Mouse (Mus musculus) neural tube, embryonic 13.5 days (tissue): ENCODE results near the gene Krt18. TPM values are rescaled to one million over a fixed set of nuclear protein-coding genes. Genes with fewer than 3 reads are reported as not detected.

ENCODE experiments used
- ATAC-seq: fragments of 200-750 bp; cut with Nextera tagmentation; 2 replicates; pipeline ENCODE4 v1.8.0; 2017; ENCODE audit warnings: low read depth, mild to moderate bottlenecking, moderate TSS enrichment, moderate library complexity
- H3K27ac ChIP-seq: fragments of 300-500 bp; sonication (generic); replicated peaks from 2 replicates; pipeline ENCODE4 v1.5.1; 2015; ENCODE audit warnings: moderate library complexity, mild to moderate bottlenecking, inconsistent platforms
- H3K27me3 ChIP-seq: fragments of 300-500 bp; sonication (generic); 2 replicates; pipeline ENCODE4 v1.6.1; 2015; ENCODE audit warnings: mild to moderate bottlenecking, inconsistent platforms
- H3K36me3 ChIP-seq: fragments of 300-500 bp; sonication (generic); 2 replicates; pipeline ENCODE4 v1.6.1; 2015; ENCODE audit warnings: mild to moderate bottlenecking, inconsistent platforms
- H3K4me1 ChIP-seq: fragments of 300-500 bp; sonication (generic); replicated peaks from 2 replicates; pipeline ENCODE4 v1.6.1; 2015; ENCODE audit warnings: inconsistent platforms
- H3K4me2 ChIP-seq: fragments of 300-500 bp; sonication (generic); 2 replicates; pipeline ENCODE4 v1.6.1; 2015; ENCODE audit warnings: inconsistent platforms, mild to moderate bottlenecking, moderate library complexity
- H3K4me3 ChIP-seq: fragments of 300-500 bp; sonication (generic); 2 replicates; pipeline ENCODE4 v1.5.1; 2015; ENCODE audit warnings: mild to moderate bottlenecking, inconsistent platforms
- H3K9ac ChIP-seq: fragments of 300-500 bp; sonication (generic); 2 replicates; pipeline ENCODE4 v1.6.1; 2015; ENCODE audit warnings: moderate library complexity, mild to moderate bottlenecking, inconsistent platforms
- H3K9me3 ChIP-seq: fragments of 300-500 bp; sonication (generic); 2 replicates; pipeline ENCODE4 v1.6.1; 2016; ENCODE audit warnings: inconsistent platforms
- WGBS: fragments of 180-500 bp; shearing (Covaris S2); methylation state at CpG from one replicate; pipeline ENCODE4 v1.1.7; 2015; 5-methylcytosine and 5-hydroxymethylcytosine counted together
- polyA plus RNA-seq: library from polyadenylated mRNA; unstranded; fragments of >200 nt; fragmentation: Nextera tagmentation; extraction: Ambion mirVana; gene quantifications from 2 replicates; pipeline ENCODE4 v1.2.1, GENCODE M21; 2015

Gene Krt18
- polyA plus RNA-seq, 1 experiment from 2014 or later, result 1.4 TPM

- 91% methylated on average over 10 of the region's 10 CpGs for WGBS
Measured at GRCm38 (mm10) chr15:102045691-102046090, 17.7 kb downstream of the Krt18 start.

GRCm38 (mm10) chr15:102048006-102048405, 20.0 kb downstream of the Krt18 start:
- Histone ChIP-seq H3K4me2 (no peak overlapping the region), H3K9me3 (no peaks in the 10 kb centered on the region), H3K9ac (no peak overlapping the region), H3K27me3 (peaks cover 8% of the 10 kb centered on the region; the same call in 1 of the 2 replicates), H3K4me3 (no peak overlapping the region), H3K27ac (no peak overlapping the region), H3K4me1 (peaks cover 5% of the 10 kb centered on the region; the same call in 1 of the 2 replicates), H3K36me3 (no peaks in the 10 kb centered on the region)
- WGBS, result 91% methylated on average over 6 of the region's 6 CpGs
- ATAC-seq, result no peak

More at GRCm38 (mm10) chr15:102045691-102046090, 17.7 kb downstream of the Krt18 start:
- H3K4me1 ChIP-seq, result no peaks in the 10 kb centered on the region
- no peak overlapping the region for H3K4me2 ChIP-seq
- H3K9ac ChIP-seq, result no peak overlapping the region
- ATAC-seq, result no peak
- H3K4me3 ChIP-seq, result no peak overlapping the region
- peaks cover 2% of the 10 kb centered on the region; the same call in 1 of the 2 replicates for H3K27me3 ChIP-seq
- no peaks in the 10 kb centered on the region for H3K36me3 ChIP-seq
- no peaks in the 10 kb centered on the region for H3K9me3 ChIP-seq
- H3K27ac ChIP-seq, result no peak overlapping the region

- H3K4me3 ChIP-seq, result no peak overlapping the region
Measured at GRCm38 (mm10) chr15:102049871-102050270, 21.9 kb downstream of the Krt18 start.

GRCm38 (mm10) chr15:102051920-102052683, 24.1 kb downstream of the Krt18 start:
- H3K9ac ChIP-seq, result peak overlapping the region; percentile 77
- H3K27ac ChIP-seq, result peak overlapping the region; percentile 78
- H3K36me3 ChIP-seq, result no peaks in the 10 kb centered on the region
- H3K9me3 ChIP-seq, result no peaks in the 10 kb centered on the region
- peak overlapping the region; percentile 74 for H3K4me2 ChIP-seq
- peak overlapping the region; percentile 53 for H3K4me3 ChIP-seq
- WGBS, result 1% methylated on average over 26 of the region's 33 CpGs
- peak; percentile 91 for ATAC-seq
- H3K27me3 ChIP-seq, result peaks cover 8% of the 10 kb centered on the region; the same call in 1 of the 2 replicates
- peaks cover 5% of the 10 kb centered on the region; the same call in 1 of the 2 replicates for H3K4me1 ChIP-seq

More at GRCm38 (mm10) chr15:102049871-102050270, 21.9 kb downstream of the Krt18 start:
- no peak overlapping the region for H3K27ac ChIP-seq
- no peak overlapping the region for H3K9ac ChIP-seq
- no peaks in the 10 kb centered on the region for H3K36me3 ChIP-seq
- H3K4me2 ChIP-seq, result no peak overlapping the region
- peaks cover 8% of the 10 kb centered on the region; the same call in 1 of the 2 replicates for H3K27me3 ChIP-seq
- ATAC-seq, result no peak
- no peaks in the 10 kb centered on the region for H3K9me3 ChIP-seq
- peaks cover 5% of the 10 kb centered on the region; the same call in 1 of the 2 replicates for H3K4me1 ChIP-seq

GRCm38 (mm10) chr15:102056495-102057174, 28.7 kb downstream of the Krt18 start:
- ATAC-seq, result no peak
- no peak overlapping the region for H3K27ac ChIP-seq
- H3K4me3 ChIP-seq, result no peak overlapping the region
- H3K27me3 ChIP-seq, result no peaks in the 10 kb centered on the region; the same call in 1 of the 2 replicates
- H3K4me2 ChIP-seq, result no peak overlapping the region
- H3K9ac ChIP-seq, result no peak overlapping the region
- no peaks in the 10 kb centered on the region for H3K36me3 ChIP-seq
- WGBS, result 91% methylated on average over 15 of the region's 15 CpGs
- peaks cover 5% of the 10 kb centered on the region; the same call in 1 of the 2 replicates for H3K4me1 ChIP-seq
- no peaks in the 10 kb centered on the region for H3K9me3 ChIP-seq

GRCm38 (mm10) chr15:102065661-102066325, 37.8 kb downstream of the Krt18 start:
- H3K4me2 ChIP-seq, result no peak overlapping the region
- H3K27ac ChIP-seq, result no peak overlapping the region
- H3K4me1 ChIP-seq, result no peaks in the 10 kb centered on the region
- H3K9me3 ChIP-seq, result no peaks in the 10 kb centered on the region
- H3K36me3 ChIP-seq, result no peaks in the 10 kb centered on the region
- no peak overlapping the region for H3K4me3 ChIP-seq
- no peak overlapping the region for H3K9ac ChIP-seq
- peaks cover 34% of the 10 kb centered on the region for H3K27me3 ChIP-seq
- 6% methylated on average over 20 of the region's 20 CpGs for WGBS
- peak; percentile 77 for ATAC-seq

- Histone ChIP-seq H3K9me3 (no peaks in the 10 kb centered on the region), H3K4me3 (no peak overlapping the region), H3K27me3 (peaks cover 34% of the 10 kb centered on the region), H3K27ac (no peak overlapping the region), H3K36me3 (no peaks in the 10 kb centered on the region), H3K4me1 (peaks cover 19% of the 10 kb centered on the region), H3K4me2 (no peak overlapping the region), H3K9ac (no peak overlapping the region)
- 77% methylated on average over 13 of the region's 13 CpGs for WGBS
- no peak for ATAC-seq
Measured at GRCm38 (mm10) chr15:102070476-102071467, 42.8 kb downstream of the Krt18 start.

- Histone ChIP-seq H3K9me3 (no peaks in the 10 kb centered on the region), H3K4me2 (peak overlapping the region; percentile 93), H3K9ac (peak overlapping the region; percentile 41; the same call in 1 of the 2 replicates), H3K4me1 (peaks cover 25% of the 10 kb centered on the region), H3K4me3 (peak overlapping the region; percentile 94), H3K36me3 (no peaks in the 10 kb centered on the region), H3K27me3 (peaks cover 11% of the 10 kb centered on the region; the same call in 1 of the 2 replicates), H3K27ac (peak overlapping the region; percentile 99)
- 13% methylated on average over 6 of the region's 6 CpGs for WGBS
- peak; percentile 30 for ATAC-seq
Measured at GRCm38 (mm10) chr15:102072963-102073558, 45.1 kb downstream of the Krt18 start.

- Histone ChIP-seq H3K27ac (peak within 1 kb of the TSS; percentile 99), H3K4me3 (peak within 1 kb of the TSS; percentile 94), H3K9ac (peak within 1 kb of the TSS; percentile 95), H3K36me3 (no peaks in the 10 kb centered on the region), H3K9me3 (no peaks in the 10 kb centered on the region), H3K4me2 (peak within 1 kb of the TSS; percentile 93), H3K4me1 (peaks cover 25% of the 10 kb centered on the region), H3K27me3 (peaks cover 11% of the 10 kb centered on the region; the same call in 1 of the 2 replicates)
- under 1% methylated on average over 58 of the region's 58 CpGs for WGBS
- ATAC-seq, result peak; percentile 92
Measured at GRCm38 (mm10) chr15:102073559-102074069, 45.6 kb downstream of the Krt18 start, which contains the start of gene Eif4b. Eif4b (plus strand) TSS chr15:102073773.

- H3K4me2 ChIP-seq, result peak overlapping the region; percentile 93
- WGBS, result under 1% methylated on average over 57 of the region's 57 CpGs
- peaks cover 25% of the 10 kb centered on the region for H3K4me1 ChIP-seq
- peak; percentile 70 for ATAC-seq
- peak overlapping the region; percentile 94 for H3K4me3 ChIP-seq
- no peaks in the 10 kb centered on the region for H3K9me3 ChIP-seq
- peak overlapping the region; percentile 95 for H3K9ac ChIP-seq
- H3K27me3 ChIP-seq, result peaks cover 11% of the 10 kb centered on the region; the same call in 1 of the 2 replicates
- peak overlapping the region; percentile 99 for H3K27ac ChIP-seq
- no peaks in the 10 kb centered on the region for H3K36me3 ChIP-seq
Measured at GRCm38 (mm10) chr15:102074070-102074731, 46.2 kb downstream of the Krt18 start.
